Mouse (Mus musculus) layer of hippocampus, adult 18-20 months (tissue): ENCODE data around the gene 1700092M07Rik. TPM values are rescaled to one million over a fixed set of nuclear protein-coding genes. Genes with fewer than 3 reads are reported as not detected.
"Not testable (repeated sequence)": the region's sequence is repeated elsewhere in the genome, so short reads cannot be mapped to it uniquely, and the experiment has no call there.

Source experiments
- DNase-seq, 2 experiments: peaks; one replicate each; pipeline ENCODE4 v3.0.0; 2022; ENCODE audit warnings: low spot score in 2 of 2
- total RNA-seq, 2 experiments: library from RNA; stranded (reverse); gene quantifications; 2 replicates each; pipeline ENCODE4 v1.2.3; 2021

Gene 1700092M07Rik
- total RNA-seq, 2 experiments from 2014 or later = 1.9 to 2.1 TPM

DNA sequence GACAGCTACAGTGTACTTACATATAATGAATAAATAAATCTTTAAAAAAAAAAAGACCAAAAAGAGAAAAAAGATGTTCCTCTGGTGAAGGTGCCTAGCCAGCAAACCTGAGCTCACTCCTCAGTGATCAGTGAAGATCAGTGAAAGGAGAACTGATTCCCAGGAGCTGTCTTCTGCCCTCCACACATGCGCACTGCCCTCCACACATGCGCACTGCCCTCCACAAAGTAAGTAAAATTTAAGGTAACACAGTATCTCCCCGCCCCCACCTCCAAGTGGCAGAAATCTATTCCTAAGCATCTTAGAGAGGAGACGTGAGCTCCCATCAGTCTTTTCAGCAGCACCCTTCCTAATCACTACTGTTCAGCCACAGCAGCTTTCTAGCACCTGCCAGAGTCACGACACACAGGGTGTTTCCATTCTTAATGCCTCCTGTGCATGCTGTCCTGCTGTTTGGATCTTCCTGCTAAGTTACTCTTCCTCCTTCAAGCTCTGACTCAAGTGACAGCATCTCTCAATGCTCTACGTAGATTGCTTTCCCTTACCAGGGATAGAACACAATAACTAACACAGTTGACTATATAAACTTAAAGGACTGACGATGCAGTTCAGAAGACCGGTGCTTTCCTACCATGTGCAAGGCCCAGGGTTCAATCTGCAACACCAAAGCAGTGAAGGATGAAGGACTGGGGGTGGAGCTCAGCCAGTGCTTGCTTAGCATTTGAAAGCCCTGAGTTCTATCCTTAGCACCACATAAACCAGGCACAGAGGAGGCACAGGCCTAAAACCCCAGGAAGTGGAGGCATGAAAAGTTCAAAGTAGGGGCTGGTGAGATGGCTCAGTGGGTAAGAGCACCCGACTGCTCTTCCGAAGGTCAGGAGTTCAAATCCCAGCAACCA lies 24.4 kb upstream of the 1700092M07Rik start:
- DNase-seq = no peak

DNA sequence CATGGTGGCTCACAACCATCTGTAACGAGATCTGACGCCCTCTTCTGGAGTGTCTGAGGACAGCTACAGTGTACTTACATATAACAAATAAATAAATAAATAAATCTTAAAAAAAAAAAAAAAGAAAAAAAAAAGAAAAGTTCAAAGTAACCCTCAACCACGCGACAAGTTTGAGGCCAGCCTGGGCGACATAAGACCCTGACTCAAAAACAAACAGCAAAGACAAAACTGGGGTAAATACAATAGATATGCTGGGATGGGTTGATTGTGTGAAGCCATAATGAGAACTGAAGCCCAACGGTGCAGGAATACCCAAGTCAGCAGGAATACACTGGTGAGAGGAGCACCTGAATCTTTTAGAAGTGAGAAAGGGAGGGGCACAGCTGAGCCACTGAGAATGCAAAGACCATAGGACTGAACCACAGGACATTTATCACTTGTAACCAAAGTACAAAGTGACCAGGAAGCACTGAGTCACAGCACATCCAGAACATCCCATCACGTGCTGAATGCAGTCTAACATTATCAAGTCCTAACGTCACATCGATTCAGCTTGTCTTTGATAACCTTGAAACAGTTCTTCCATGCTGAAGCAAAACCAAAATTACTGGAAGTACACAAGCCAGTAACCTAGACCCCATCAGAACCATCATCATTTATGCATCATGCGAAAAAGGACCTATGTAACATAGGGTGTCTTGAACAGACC lies 23.6 kb upstream of the 1700092M07Rik start:
- no peak for DNase-seq

DNA sequence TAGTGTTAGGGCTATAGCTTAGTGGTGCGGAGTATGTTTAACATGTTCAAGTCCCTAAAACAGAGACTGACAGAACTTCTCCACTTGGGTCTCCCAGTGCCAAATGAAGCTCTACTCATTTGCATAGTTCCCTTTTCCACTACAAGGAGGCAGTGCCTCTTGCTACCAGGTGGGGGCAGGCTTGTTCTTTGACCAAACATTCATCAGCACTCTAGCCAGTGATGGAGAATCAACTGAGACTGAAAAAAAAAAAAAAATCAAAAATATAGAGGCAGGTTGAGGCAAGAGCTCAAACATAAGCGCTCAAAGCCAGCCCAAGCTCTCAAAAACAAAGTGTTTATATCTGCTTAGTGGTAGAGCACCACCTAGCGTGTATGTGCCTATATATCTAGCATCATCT lies 22.2 kb upstream of the 1700092M07Rik start:
- peak in 1 of 2 experiments; percentile 69 for DNase-seq

- DNase-seq = not testable (repeated sequence)
Measured at GRCm38 (mm10) chr19:8719037-8719436, 21.5 kb upstream of the 1700092M07Rik start.

DNA sequence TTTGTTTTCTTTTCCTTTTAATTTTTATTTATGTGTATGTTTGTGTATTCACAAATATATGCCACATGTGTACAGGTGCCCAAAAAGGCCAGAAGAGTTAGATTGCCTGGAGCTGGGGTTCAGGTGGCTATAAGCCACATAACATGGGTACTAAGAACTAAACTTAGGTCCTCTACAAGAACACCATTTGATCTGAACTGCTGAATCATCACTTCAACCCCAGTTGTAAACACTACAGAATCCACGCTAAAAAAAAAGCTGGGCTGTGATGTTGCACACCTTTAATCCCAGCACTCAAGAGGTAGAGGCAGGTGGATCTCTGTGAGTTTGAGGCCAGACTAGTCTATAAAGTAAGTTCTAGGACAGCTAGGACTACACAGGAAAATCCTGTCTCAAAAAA lies 19.1 kb upstream of the 1700092M07Rik start:
- no peak for DNase-seq

- DNase-seq = no peak
Measured at GRCm38 (mm10) chr19:8722021-8722420, 18.5 kb upstream of the 1700092M07Rik start.

DNA sequence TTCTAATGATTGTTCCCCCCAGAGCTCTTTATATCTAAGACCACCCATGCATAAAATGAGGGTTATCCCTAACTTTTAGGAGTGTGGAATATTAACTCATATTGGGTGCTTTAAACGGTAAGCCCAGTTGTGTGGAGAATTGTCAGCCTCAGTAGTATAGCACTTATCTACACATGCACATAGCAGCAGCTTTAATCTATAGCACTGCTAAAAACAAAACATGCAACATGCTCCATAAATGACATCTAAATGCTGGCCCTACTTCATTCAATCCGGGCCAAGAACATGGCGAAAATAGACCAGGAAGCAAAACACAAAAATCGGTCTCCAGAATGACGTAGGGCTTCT lies 18.0 kb upstream of the 1700092M07Rik start:
- no peak for DNase-seq

GRCm38 (mm10) chr19:8722907-8723573 lies 17.5 kb upstream of the 1700092M07Rik start, which contains the start of gene Slc3a2:
Gene Slc3a2, minus strand, starts transcription at chr19:8723369.
- peak; percentile 98 for DNase-seq

DNA sequence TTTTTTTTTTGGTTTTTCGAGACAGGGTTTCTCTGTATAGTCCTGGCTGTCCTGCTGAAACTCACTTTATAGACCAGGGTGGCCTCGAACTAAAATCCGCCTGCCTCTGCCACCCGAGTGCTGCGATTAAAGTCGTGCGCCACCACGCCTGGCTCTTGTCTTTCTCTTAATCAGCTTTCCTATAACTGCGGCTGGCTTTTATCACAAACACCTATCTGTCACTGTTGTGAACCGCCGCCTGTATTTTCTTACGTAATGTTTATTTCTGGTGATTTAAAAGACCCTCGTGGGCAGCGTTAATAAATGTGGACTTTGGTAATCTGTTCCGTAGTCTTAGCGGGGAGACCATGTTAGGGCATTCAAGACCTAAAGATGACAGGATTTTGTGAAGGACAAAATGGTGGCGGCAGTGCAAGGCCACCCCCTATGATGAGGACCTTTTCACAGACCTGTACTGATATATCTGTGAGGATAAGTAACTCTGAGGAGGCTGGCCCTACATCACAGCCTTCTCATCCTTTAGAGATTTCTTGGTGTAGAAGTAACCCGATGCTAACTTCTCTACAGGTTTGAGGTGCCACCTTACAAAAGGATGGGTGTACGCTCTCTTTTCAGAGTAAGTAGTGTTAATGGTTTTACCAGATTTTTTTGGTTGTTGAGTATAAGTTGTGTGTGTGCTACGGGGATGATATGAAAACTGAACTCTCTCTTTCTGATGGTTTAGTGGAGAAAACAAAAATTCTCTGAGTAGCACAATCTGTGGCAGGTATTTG lies 16.8 kb upstream of the 1700092M07Rik start:
- no peak for DNase-seq

DNA sequence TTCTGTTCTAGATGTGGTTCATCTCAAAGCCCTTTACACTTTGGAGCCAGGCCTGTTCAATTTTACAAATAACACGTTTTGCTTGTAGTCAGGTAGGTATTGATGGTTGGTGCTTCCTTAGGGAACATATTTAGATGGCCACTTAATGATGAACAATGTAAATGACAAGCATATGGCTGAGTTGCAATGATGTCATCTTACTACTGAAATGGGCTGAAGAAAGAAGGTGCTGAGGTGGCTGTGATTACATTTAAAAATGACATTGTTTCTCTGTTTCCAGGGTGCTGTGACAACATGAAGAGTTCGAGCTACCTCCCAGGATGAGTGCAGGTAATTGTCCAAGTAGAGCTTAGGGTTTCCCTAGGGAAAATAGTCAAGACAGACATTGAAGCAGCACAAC lies 16.1 kb upstream of the 1700092M07Rik start:
- no peak for DNase-seq

DNA sequence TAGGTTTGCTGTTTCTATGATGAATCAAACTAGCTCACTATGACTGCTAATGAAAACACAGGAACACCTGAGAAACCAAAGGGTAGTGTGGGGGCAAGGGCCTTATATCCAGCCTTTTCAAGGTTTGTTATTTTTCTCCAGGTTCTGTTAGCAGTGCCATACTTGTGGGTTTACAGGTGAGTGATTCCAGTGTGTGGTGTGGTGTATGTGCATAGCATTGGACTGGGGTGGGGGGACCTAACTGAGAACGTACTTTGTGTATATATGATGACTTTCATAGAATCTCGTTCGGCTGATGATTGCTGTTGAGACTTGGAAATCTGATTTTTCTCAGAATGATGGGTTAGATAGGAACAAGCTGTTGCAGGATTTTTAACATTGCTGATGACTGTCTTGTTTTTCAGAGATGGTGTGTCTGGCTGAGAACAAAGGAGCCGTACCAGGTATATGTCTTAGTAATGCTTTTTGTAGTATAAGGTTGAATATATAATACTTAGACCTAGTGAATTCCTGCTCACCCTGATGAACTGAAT lies 15.4 kb upstream of the 1700092M07Rik start:
- no peak for DNase-seq

GRCm38 (mm10) chr19:8726609-8727390 lies 13.7 kb upstream of the 1700092M07Rik start:
- no peak for DNase-seq

GRCm38 (mm10) chr19:8727495-8728114 lies 12.9 kb upstream of the 1700092M07Rik start:
- DNase-seq = no peak

DNA sequence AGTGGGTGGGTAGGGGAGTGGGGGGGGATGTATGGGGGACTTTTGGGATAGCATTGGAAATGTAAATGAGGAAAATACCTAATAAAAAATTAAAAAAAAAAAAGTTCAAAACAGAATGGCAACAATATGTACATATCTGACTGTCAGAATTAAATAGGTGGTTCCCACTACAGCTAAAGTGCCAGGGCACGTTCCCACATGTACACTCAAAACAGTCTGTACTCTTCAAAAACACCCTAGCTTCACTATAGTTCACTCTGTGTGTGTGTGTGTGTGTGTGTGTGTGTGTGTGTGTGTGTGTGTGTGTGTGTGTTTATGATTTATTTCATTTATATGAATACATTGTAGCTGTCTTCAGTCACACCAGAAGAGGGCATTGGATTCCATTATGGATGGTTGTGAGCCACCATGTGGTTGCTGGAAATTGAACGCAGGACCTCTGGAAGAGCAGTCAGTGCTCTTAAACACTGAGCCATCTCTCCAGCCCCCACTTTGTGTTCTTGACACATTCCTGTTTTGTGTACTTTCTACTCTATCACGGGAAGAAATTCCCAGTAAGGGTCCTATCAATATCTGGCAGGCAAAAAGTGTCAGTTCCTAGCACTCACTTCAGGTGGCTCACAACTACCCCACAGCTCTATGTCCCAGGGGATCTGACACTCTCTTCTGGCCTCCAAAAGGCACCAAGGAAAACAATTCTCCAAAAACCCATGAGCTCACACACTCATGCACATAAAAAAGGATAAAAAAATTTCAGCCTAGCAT lies 12.0 kb upstream of the 1700092M07Rik start:
- DNase-seq = not testable (repeated sequence)

GRCm38 (mm10) chr19:8734334-8734733 lies 6.2 kb upstream of the 1700092M07Rik start:
- no peak for DNase-seq

DNA sequence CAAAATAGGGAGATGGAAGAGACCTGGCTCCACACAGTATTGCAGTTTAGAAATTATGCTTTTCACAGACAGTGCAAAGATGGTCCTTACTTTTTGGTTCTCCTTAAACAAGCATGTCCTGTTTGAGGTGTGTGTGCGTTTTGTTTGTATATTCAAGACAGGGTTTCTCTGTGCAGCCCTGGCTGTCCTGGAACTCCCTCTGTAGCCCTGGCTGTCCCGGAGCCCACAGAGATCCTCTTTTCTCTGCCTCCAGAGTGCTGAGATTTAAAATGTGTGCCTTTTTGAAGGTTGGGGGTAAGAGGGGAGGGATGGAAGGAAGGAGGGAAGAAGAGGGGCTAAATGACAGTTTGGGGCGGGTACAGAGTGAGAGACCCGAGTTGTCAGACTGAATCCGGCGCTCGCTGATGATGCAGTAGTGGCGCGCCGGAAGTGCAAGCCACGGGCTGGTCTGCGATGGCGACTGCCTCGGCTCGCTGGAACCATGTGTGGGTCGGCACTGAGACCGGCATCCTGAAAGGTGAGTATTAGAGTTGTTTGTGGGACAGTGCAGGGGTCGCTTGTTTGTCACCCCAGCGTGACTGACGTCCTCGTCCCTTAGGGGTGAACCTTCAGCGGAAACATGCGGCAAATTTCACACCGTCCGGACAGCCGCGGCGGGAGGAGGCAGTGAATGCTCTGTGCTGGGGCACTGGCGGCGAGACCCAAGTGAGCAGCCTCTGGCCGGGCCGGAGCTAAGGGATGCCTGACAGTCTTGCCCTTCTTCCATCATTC lies 4.9 kb upstream of the 1700092M07Rik start, which contains the start of gene Wdr74:
Gene Wdr74 (plus strand): TSS at position 439 of the 771 bp plus-strand sequence.
- peak; percentile 86 to 96 for DNase-seq

- no peak for DNase-seq
Measured at GRCm38 (mm10) chr19:8736160-8736467, 4.4 kb upstream of the 1700092M07Rik start.

DNA sequence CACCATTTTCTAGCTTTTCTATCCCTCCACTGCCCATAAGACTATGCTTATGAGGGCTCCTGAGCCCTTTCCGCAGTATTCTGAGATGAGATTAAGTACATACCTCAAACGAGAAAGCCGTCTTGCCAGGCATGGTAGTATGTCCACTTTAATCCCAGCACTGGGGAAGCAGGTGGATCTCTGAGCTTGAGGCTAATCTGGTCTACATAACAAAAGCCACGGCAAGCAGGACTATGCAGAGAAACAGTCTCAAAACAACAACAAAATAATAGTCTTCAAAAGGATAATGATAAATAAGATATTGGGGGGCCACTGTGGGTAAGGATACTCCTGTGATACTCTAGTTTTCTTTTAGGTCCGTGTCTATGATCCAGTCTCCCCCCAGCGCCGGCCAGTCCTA lies 1.6 kb upstream of the 1700092M07Rik start:
- DNase-seq = no peak
